Mouse (Mus musculus) skeletal muscle tissue, adult 2 months (tissue): ENCODE results near the gene Ppef2.
"Not testable (repeated sequence)": the region's sequence is repeated elsewhere in the genome, so short reads cannot be mapped to it uniquely, and the experiment has no call there.

Experiments used
- DNase-seq: peaks from one replicate; pipeline ENCODE4 v3.0.0-alpha.2; 2012; ENCODE audit warnings: low read depth, low spot score

The Ppef2 gene

DNA sequence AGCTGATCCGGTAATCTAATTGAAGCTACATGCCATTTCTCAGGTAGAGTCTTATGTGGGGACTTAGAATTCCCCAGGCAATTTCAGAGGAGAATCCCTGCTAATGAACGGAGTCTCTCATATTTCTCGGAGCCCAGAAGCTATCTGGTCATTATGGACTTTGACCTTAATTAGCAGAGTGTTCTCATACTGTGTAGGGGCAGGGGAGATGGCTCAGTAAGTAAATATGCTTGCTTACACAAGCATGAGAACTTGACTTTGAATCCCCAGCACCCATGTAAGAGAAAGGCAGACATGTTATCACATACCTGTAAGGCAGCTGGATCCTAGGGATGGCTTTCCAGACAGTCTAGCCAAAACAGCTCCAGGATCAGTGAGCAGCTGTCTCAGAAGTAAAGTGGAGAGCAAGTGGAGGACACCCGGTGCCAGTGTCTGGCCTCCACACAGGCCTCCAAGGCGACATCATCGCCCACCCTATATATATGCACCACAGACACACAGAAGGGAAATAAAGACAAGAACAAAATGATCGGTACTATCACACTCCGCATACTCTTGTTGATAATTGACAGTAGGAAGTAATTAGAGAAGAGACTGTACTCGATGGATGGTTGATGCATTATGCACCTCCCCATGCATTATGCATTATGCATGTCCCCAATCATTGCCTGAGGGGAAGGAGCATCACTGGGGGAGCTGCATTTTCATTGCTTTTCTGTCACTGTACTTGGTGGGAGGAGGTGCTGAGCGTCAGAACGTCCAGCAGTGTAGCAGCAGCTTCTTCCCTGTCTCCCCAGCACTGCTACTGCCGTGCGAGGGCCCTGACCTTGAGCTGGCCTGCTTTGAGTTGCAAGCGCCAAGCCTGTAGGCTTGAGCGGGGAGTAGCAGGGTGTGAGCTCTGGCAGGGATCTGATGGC lies 58.9 kb downstream of the Ppef2 start:
- no peak for DNase-seq

DNA sequence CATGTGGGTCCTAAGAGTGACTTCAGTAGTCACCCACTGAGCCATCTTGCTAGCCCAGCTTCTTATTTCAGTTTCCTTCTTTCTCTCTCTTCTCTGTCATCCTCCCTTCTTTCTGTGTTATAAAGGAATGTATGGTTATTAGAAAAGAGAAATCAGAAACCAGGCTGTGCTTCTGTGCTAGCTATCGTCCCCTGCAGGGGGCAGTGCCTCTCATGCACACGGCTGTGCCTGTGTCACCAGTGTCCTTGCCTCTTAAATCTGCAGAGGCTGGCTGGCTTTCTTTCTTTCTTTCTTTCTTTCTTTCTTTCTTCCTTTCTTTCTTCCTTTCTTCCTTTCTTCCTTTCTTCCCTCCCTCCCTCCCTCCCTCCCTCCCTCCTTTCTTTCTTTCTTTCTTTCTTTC lies 60.4 kb downstream of the Ppef2 start:
- DNase-seq, result not testable (repeated sequence)

GRCm38 (mm10) chr5:92188881-92189483 lies 67.1 kb downstream of the Ppef2 start:
- no peak for DNase-seq

- DNase-seq, result no peak
Measured at GRCm38 (mm10) chr5:92183071-92183830, 72.8 kb downstream of the Ppef2 start.
